Mouse (Mus musculus): ENCODE measurements around the gene Cdh8.
A peak's percentile ranks its signal among the peaks of the same experiment; 100 is the strongest.
"Not testable (repeated sequence)": the region's sequence is repeated elsewhere in the genome, so short reads cannot be mapped to it uniquely, and the experiment has no call there.

Gene Cdh8

DNA sequence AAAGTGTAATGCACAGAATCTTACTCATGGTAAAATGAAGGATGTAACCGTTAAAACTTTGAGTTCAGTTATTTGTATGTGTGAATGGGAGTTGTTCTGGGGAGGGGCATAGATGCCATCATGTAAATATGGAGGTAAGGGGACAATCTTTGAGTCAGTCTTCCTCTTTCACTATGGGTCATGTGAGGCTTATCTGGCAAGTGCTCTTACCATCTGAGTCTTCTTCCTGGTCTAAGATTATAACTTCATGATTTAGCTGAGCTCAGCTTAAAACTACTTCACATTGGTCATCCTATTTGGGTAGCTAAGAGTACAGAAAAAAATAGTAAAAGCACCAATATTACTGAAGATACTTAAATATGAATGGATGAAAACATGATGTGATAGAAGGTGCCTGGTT lies 126.1 kb downstream of the Cdh8 start:
- ATAC-seq (ENCODE audit: insufficient number of reproducible peaks, low FRiP score, low TSS enrichment): no peak

- ATAC-seq (ENCODE audit: insufficient number of reproducible peaks, low FRiP score, low TSS enrichment): no peak
These were observed 131.2 kb downstream of the Cdh8 start for GRCm38 (mm10) chr8:99285103-99285502.

DNA sequence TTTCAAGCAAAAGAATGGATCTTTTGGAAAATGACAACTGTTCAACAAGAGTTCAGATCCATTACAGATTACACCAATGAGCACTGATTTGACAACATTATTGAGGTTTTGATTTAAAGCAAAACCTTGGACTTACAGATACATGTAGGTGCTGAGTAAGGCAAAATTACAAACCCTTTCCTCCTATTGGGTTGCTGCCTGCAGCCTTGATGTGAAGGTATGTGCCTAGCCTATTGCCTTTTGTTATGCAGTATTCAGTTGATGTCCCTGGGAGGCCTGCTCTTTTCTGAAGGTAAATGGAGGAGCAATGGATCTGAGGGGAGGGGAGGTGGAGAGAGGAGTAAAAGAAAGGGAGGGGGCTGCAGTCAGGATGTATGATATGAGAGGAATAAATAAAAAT lies 135.9 kb downstream of the Cdh8 start:
- ATAC-seq (ENCODE audit: insufficient number of reproducible peaks, low FRiP score, low TSS enrichment): no peak

DNA sequence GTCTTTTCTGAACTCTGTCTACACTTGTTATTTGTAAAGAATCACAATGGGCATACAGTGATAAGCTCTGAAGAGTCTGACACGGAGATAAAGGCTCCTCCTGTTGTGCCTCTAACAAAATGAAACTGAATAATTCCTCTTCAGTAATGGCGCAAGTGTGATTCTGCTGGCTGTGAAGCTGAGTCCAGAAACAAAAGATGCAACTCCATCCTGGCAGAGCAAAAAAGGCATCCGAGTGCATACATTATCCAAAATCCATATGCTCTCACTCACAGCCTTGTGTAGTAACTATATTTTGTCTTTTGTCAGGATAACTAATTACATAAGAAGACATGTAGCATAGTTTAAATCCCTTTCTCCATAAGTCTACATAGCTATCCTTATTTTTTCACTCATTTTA lies 149.1 kb downstream of the Cdh8 start:
- ATAC-seq (ENCODE audit: insufficient number of reproducible peaks, low FRiP score, low TSS enrichment): no peak

GRCm38 (mm10) chr8:99234372-99234771 lies 181.9 kb downstream of the Cdh8 start:
- 0 out of 2 replicates have a peak, but pooled peaks have one; percentile 20 for ATAC-seq (ENCODE audit: insufficient number of reproducible peaks, low FRiP score, low TSS enrichment)

DNA sequence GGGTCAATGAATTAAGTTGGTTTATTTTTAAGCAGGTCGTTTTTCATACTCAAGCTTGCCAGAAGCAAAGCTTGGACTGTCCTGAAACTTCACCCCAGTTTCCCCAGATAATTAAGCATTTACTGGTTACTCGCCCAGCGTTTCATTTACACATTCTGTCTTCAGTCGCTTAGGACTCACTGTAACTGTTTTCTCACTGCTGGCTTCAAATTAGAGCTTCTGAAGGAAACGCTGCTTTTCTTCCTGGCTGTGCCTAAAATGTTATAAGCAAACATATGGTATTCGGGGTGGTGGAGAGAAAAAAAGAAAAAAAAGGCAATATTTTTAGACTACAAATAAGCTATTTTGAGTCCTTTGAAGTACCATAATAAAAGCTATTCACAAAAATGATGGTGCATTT lies 192.6 kb downstream of the Cdh8 start:
- ATAC-seq (ENCODE audit: insufficient number of reproducible peaks, low FRiP score, low TSS enrichment): peak; percentile 75

DNA sequence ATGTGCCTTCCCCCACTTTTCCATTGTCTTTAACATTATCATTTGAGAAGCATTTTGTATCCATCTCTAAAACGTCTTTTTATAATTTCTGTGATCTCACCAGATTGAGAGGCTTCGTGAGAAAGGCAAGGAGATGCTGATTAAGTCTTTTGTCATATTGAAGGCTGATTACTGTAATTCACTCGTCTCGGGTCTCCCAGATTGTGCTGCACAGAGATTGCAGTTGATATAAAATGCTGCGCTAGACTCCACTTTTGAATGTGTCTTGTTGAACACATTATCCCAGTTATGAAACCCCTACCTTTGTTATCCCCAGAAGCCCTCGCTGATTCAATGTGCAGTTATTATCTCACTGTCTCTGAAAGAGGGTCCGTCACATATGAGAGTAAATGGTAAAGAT lies 211.1 kb downstream of the Cdh8 start:
- ATAC-seq (ENCODE audit: insufficient number of reproducible peaks, low FRiP score, low TSS enrichment): no peak

DNA sequence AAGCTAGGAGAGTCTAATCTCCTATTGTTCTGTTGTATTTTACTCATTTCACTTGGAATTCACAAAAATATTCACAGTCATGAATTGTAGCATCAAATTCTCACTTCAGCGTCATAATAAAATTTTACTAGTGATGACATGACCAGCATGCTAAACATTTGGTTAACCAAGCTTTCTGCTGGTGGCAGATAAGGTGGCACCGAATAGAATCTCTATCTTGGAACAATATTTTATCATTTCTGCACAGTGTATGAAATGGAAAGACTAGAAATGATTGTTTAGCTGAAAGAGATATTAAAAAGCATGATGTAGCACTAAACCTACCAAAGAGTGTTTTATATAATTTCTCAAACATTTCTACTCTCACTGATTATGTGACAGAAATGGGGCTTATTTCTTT lies 225.6 kb downstream of the Cdh8 start:
- ATAC-seq (ENCODE audit: insufficient number of reproducible peaks, low FRiP score, low TSS enrichment): no peak

- peak; percentile 59; the same call in 1 of the 2 replicates for ATAC-seq (ENCODE audit: insufficient number of reproducible peaks, low FRiP score, low TSS enrichment)
These were observed 229.4 kb downstream of the Cdh8 start for GRCm38 (mm10) chr8:99186879-99187278.

DNA sequence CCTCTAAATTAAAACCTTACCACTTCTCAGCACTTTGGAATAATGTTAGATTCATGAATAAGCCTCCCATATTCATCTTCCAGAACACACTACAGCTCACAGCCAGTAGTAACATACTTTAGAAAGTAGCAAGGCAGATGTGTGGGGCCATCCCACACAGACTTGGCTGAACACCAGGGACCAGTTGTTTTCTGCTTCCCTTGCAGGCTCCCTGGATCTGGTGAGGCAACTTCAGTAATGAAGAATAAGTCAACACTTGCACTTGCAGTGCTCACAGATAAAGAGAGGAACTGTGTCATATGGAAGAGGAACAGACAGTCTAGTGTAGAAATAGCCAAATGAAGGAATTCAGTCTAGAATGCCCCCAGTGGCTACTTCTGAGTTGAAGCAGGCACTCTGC lies 232.1 kb downstream of the Cdh8 start:
- ATAC-seq (ENCODE audit: insufficient number of reproducible peaks, low FRiP score, low TSS enrichment): no peak

DNA sequence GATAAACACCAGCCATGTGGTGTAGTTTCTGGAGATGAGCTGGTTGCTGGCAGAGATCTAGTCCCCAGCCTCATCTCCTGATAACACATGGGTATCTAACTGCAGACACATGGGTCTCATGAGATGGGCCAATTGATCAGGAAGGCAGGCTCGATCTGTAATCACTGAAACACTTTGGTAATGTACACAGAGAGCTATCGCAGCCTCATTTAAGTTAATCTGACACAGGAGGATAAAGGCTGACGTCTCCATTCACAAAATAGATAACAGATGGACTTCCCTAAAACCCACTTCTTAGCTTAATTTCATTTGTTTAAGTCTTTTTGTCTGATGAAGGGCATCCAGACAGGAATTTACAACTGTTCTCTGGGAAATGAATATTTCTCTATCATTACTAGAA lies 249.3 kb downstream of the Cdh8 start:
- no peak for ATAC-seq (ENCODE audit: insufficient number of reproducible peaks, low FRiP score, low TSS enrichment)

DNA sequence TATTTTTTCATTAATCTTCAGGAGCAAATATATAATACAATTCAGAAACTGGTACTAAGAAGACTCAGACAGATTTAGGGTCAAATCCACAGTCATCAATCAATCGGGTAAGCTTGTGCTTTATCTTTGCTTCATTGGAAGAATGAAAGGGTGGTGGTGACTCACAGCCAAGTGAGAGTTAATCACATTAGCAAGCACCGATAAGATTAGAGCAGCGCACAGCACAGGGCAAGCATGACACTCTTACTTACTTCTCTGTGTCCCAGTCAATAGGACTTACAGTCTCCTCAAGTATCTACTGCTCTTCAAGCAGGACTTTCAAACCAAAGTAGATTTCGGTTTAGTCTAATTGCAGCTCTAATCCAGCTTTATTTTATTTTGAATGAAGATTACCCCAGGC lies 254.6 kb downstream of the Cdh8 start:
- no peak for ATAC-seq (ENCODE audit: insufficient number of reproducible peaks, low FRiP score, low TSS enrichment)

GRCm38 (mm10) chr8:99145436-99145835 lies 270.8 kb downstream of the Cdh8 start:
- no peak for ATAC-seq (ENCODE audit: insufficient number of reproducible peaks, low FRiP score, low TSS enrichment)

DNA sequence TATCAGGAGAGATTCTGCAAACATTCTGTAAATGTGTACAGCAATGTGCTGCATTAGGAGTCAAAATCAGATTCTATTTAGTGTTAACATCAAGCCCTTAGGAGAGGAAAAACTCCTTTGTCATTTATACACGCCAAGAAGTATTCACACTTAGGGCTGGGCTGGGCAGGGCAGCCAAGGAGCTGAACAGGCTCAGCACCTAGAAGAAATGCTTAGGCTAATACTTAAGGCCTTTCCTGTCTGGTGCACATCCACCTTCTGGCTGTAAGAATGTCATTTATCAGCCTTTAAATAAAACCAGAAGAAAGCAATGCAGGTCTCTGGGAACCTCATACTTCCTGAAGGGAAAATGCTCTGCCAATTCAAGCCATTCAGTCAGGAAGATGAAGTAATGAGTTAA lies 271.5 kb downstream of the Cdh8 start:
- not testable (repeated sequence) for ATAC-seq (ENCODE audit: insufficient number of reproducible peaks, low FRiP score, low TSS enrichment)

DNA sequence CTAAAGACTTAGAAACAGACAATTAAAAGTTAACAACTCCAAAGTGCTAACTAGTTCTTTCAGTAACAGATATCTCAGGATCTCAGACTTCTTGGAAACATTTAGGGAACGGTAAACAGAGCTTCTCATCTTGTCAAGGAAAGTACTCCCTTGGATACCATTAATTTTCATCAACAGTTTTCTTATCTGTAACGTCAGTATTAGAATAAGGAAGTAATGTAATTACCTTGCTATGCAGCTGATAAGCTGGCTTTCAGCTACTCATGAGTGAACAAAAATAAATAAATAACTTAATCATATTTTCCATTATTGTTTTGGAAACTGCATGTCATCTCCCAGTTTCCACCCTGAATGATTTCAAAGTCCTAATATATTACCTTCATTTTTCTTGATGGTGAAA lies 317.8 kb downstream of the Cdh8 start:
- ATAC-seq (ENCODE audit: insufficient number of reproducible peaks, low FRiP score, low TSS enrichment): no peak

- no peak for ATAC-seq (ENCODE audit: insufficient number of reproducible peaks, low FRiP score, low TSS enrichment)
These were observed 364.9 kb downstream of the Cdh8 start for GRCm38 (mm10) chr8:99051344-99051743.

DNA sequence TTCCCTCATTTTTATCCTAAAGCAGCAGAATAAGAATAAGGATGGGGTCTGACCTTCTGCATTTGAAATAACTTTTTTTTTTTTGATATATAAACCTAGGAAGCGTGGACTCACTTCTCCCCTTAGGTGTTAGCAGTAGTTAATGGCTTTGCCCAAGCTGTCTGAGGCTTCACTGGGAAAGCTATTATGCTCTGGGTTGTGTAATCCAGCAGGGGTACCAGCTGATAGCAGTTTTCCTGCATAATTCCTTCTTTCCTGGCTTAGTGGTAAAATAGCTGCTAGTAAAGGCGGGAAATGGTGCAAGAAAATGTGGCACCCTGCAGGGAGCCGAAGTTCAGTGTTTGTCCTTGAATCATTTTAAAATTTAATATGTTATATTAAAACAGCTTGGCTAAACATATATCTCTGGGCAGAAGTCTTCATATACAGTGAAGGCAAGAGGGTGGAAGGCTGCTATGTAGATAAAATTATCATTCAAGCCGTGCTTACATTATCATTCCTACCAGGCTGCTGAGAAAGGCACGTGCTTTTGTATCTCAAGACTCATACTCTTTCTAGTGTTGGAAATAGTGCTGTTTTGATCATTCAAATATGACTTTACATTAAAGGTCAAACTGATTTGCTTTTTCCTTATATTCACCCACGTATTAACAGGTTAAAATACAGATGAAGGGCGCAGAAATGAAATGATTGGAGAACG lies 367.5 kb downstream of the Cdh8 start:
- no peak for ATAC-seq (ENCODE audit: insufficient number of reproducible peaks, low FRiP score, low TSS enrichment)

DNA sequence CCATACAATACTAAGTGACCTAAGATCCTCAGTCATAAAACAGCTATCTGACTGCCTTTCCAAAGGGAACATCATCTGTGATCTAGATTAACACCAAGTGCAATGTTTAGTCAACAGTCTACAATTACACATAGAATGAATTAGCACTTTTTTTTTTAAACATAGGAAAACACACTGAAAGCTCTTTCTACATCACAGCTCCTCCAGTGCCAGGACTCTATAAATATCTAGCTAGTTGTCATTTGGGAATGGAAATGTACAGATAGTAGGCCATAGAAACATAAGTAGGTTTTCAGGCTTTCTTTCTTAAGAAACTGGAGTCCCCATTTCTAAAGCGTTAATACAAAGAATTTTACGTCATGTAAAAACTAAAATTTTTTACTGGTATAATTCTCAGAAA lies 375.8 kb downstream of the Cdh8 start:
- ATAC-seq (ENCODE audit: insufficient number of reproducible peaks, low FRiP score, low TSS enrichment): no peak

GRCm38 (mm10) chr8:99031060-99031459 lies 385.2 kb downstream of the Cdh8 start:
- ATAC-seq (ENCODE audit: insufficient number of reproducible peaks, low FRiP score, low TSS enrichment): no peak

All from cerebellum, adult (tissue).